Mouse (Mus musculus): ENCODE measurements around the gene Krba1.

The Krba1 gene

GRCm38 (mm10) chr6:48447929-48448328 is 52.5 kb downstream of the Krba1 start, which contains the start of gene Sspo:
Gene Sspo (plus strand): TSS chr6:48448229.
- DNase-seq (ENCODE audit: low read depth, low spot score), result no peak

GRCm38 (mm10) chr6:48448527-48448926 is 53.1 kb downstream of the Krba1 start:
- DNase-seq (ENCODE audit: low read depth, low spot score), result no peak

GRCm38 (mm10) chr6:48452151-48452550 is 56.8 kb downstream of the Krba1 start:
- no peak for DNase-seq (ENCODE audit: low read depth, low spot score)

GRCm38 (mm10) chr6:48452771-48453170 is 57.4 kb downstream of the Krba1 start:
- DNase-seq (ENCODE audit: low read depth, low spot score), result no peak

- no peak for DNase-seq (ENCODE audit: low read depth, low spot score)
These were observed 69.7 kb downstream of the Krba1 start for GRCm38 (mm10) chr6:48464966-48465679.

- DNase-seq (ENCODE audit: low read depth, low spot score), result no peak
These were observed 71.3 kb downstream of the Krba1 start for GRCm38 (mm10) chr6:48466715-48467114.

- DNase-seq (ENCODE audit: low read depth, low spot score), result no peak
These were observed 72.1 kb downstream of the Krba1 start for GRCm38 (mm10) chr6:48467490-48467889.

Data from CD4-positive, CD25-positive, alpha-beta regulatory T cell, adult 2 months (primary cell).